Mouse (Mus musculus) cerebellum, adult 2 months (tissue): ENCODE measurements at regions not wholly inside any gene's neighbourhood (a gene's known extent, or its start where the extent isn't known, plus 50 kb on each side); places are given as distances from the start of the nearest gene placed in this dataset.

Experiments used
- CTCF ChIP-seq: fragments of 200-500 bp; IDR thresholded peaks from 2 replicates; pipeline ENCODE4 v1.5.1; 2011; ENCODE audit warnings: low read depth, mild to moderate bottlenecking, control low read depth, low read length, moderate library complexity, borderline replicate concordance; ENCODE audit not compliant: insufficient read depth
- POLR2A ChIP-seq: fragments of 200-500 bp; IDR thresholded peaks from 2 replicates; pipeline ENCODE4 v1.6.1; 2011; ENCODE audit warnings: low read length, control low read depth, borderline replicate concordance; ENCODE audit not compliant: insufficient read depth

DNA sequence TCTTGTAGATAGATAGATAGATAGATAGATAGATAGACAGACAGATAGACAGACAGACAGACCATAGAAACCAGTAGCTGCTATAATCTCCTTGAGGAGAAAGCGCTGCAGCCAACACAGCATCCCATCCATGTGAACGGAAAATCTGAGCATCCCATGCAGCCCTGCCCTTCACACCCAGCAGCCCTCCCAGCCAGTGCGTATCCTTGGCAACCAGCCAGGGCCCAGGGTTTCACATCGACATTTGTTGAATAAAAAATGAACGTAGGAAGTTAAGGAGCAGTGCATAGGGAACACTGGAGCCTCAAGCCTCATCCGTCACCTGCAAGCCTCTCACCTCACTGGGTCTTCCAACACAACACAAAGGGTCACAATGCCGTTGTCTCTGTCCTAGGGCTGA lies 101.1 kb upstream of the Csf3r start:
- TF ChIP-seq CTCF = no peak
- TF ChIP-seq POLR2A = no peak
